Mouse (Mus musculus) testis, adult 2 months (tissue): Measurements from ENCODE around the gene Plpp3.

Experiments
- CTCF ChIP-seq: fragments of 200-500 bp; IDR thresholded peaks from 2 replicates; pipeline ENCODE4 v1.5.1; 2012; ENCODE audit warnings: low read depth, mild to moderate bottlenecking, inconsistent platforms, low read length, moderate library complexity; ENCODE audit not compliant: control insufficient read depth, insufficient read depth, insufficient replicate concordance
- POLR2A ChIP-seq: fragments of 200-500 bp; IDR thresholded peaks from 2 replicates; pipeline ENCODE4 v1.6.1; 2012; ENCODE audit warnings: low read depth, mild to moderate bottlenecking, inconsistent platforms, low read length, moderate library complexity; ENCODE audit not compliant: control insufficient read depth

GRCm38 (mm10) chr4:105156281-105156680 lies 866 bp upstream of the Plpp3 start:
- TF ChIP-seq POLR2A, result no peak
- TF ChIP-seq CTCF, result no peak
